Mouse (Mus musculus) adrenal gland, postnatal 36 days (tissue): ENCODE data around the gene Clk1. TPM values are rescaled to one million over a fixed set of nuclear protein-coding genes. Genes with fewer than 3 reads are reported as not detected.

Experiments
- DNase-seq, 2 experiments: peaks; one replicate each; pipeline ENCODE4 v3.0.0; 2021; ENCODE audit warnings: mixed read lengths in 1 of 2
- long read RNA-seq, 2 experiments: library from polyadenylated mRNA; stranded (forward); transcript quantifications; one replicate each; pipeline ENCODE4 v2.0.0; 2021; ENCODE audit warnings: borderline sequencing depth in 2 of 2
- total RNA-seq, 2 experiments: library from RNA; stranded (reverse); gene quantifications; 2 replicates each; pipeline ENCODE4 v1.2.3; 2021

Clk1 gene
- 100 to 1,000 TPM; 168 to 179 TPM for total RNA-seq
- long read RNA-seq, experiment 1, full-length matches to known transcripts: 28 of 36 reads
- long read RNA-seq, experiment 1, partial matches to known transcripts: 2 of 36 reads
- long read RNA-seq, experiment 1, other reads (novel, unspliced or antisense): 6 of 36 reads
- long read RNA-seq, experiment 2, full-length matches to known transcripts: 7 of 8 reads
- long read RNA-seq, experiment 2, partial matches to known transcripts: 1 of 8 reads
- long read RNA-seq, experiment 2, other reads (novel, unspliced or antisense): 0 of 8 reads

DNA sequence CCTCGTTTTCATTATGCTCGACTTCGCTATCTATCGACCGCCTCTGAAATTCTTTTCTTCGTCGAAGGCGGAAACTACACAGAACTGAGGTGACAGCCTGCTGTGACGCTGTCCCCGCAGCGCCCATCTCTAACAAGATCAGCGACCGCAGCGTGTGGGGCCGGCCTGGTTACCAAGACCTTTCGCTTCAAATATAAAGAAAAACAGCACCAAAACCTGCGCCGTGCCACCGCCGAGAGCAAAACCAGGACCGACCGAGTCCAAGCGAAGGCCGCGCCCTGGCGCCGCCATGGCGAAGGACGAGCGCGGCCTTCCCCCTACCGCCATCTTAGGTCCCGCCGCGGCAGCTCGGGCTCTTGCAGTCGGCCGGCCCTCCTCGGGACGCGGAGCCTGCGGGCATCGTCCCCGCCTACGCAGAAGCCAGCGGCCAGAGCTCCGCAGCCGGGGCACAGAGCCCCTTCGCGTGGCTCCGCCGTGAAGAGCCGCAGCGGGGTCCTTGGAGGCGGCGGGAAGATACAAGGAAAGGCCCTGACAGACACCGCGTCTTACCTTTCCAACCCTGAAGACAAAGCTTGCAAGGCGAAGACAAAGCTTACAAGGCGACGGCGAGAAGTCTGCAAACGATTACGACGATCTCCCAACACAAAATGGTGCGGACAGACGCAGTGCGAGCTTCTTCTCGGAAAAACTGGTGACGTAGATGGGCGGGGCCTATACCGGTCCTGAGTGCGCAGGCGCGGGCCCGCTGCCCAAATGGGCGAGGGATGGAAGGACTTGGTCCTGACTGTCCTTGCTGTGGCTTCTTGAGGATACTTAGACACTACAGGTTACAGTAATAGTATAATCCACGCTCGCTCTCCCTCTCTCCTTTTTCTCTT is at the start of gene Clk1:
Gene Clk1, minus strand, starts transcription at position 696 of the 878 bp plus-strand sequence.
- DNase-seq: peak; percentile 97 to 98

DNA sequence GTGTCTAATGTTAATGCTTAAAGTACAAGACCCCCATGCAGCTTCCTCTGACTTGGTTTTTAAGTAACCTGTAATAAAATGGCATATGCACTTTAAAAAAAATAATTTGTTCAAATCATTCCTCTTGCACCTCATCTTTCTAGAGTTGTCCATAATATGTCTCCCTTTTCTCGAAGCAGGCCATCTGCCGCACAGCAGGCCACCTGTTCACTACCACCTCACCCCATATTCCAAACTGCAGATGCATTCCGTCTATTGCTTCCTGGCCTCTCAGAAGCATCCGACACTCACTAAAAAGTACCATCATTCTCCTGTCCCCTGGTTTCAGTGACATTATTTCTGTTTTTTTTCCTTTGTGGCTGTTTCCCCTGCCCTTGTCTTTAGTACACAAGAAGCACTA is 41.7 kb upstream of the Clk1 start:
- no peak for DNase-seq

DNA sequence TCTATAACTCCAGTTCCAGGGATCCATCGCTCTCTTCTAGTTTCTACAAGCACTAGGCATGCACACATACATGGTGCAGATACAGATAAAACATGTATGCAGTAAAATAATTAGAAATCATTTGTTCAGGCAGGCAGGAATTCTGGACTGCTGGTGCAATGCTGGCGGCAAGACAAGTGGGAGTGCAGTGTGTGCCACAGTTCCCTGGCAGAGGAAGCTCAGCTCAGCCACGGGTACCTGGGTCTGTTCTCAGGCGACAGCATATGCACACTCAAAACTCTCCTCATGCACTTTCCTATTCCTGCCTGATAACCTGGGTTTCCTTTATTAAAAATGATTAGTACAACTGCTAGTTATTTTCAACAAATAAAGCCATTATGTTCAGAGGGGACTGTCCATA is 41.2 kb upstream of the Clk1 start:
- DNase-seq: no peak

DNA sequence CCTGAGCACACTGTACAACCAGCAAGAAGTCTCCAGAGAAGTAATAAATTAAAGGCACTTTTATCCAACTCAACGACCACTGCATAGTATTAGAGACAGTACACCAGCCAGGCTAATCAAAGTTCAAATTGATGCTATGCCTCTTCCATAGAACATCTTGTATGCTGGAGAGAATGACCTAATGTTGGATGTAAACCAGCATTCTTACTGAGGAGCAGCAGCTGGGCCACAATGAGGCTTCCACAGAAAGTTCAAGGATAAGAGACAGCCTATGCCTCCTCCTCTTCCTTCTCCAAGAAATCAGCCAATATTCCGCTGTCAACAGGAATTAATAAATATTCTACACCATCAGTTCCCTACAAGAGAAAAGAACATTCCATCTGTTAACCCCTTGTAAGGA is 40.1 kb upstream of the Clk1 start:
- DNase-seq: no peak

DNA sequence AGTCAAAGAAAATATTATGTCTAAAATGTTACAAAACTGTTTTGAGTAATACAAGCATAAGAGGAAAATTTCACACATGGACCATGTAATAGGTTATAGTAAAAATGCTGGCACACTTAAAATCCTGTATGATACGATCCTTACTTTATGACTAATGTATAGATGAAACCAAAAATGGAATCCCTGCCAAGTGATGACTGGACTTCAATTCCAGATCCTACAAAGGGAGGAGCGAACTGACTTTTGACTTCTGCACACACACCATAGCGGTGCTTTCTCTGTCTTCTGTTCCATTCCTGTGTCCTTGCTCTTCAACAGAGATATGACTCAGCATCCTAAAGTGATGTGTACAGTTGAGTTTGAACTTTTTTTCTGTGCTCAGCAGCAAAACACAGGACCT is 36.7 kb upstream of the Clk1 start:
- DNase-seq: peak in 1 of 2 experiments; percentile 20

DNA sequence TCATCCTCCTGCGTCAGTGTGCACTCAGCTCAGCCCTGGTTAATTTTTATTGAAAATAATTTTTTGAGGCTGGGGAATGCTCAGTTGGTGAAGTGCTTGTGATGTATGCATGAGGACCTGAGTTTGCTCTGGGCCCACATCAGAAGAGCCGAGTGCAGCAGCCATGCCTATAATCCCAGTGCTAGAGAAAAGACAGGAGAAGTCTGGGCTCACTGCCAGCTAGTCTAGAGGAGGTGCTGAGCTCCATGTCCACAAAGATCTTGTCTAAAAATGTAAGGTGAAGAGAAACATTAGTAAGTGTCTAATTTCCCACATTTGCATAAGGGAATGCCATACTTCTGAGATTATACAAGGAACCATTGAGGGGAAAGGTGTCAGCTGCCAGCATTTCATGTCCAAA is 35.0 kb upstream of the Clk1 start:
- peak in 1 of 2 experiments; percentile 34 for DNase-seq

DNA sequence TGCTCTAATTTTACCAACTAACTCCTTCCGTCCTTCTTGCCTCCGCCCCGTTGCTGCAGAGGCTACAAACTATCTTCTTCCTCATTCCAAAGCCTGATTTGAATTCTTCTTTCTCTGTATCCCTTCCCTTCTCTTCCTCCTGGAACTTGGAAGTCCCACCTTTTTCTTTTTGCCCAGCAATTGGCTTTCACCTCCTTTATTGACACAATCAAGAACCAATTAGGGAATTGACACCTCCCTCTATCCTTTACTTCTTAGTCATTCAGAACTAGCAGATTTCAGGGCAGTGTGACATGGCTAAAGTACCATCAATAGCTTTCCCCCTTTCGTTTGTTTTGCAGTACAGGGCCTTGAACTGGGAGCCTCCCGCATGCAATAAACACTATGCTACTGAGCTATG is 34.3 kb upstream of the Clk1 start:
- no peak for DNase-seq

DNA sequence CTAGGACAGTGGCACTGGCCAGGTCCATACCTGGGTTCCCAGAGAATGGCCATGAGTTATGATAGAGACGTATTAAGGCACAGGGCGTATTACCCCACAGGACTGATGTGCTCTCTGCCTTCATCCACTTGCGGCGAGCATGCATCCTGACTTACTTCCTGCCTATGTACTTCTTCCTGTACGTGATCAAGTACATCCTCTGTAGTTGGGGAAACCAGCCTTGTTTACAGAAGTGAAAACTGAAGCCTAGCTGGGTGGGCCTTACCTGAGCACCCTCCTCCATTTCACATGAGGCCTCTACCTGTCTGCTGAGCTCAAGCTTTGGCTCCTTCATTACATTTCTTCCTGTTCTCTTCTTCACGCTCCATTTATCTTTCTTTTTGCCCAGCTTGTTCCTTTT is 30.4 kb upstream of the Clk1 start:
- no peak for DNase-seq

DNA sequence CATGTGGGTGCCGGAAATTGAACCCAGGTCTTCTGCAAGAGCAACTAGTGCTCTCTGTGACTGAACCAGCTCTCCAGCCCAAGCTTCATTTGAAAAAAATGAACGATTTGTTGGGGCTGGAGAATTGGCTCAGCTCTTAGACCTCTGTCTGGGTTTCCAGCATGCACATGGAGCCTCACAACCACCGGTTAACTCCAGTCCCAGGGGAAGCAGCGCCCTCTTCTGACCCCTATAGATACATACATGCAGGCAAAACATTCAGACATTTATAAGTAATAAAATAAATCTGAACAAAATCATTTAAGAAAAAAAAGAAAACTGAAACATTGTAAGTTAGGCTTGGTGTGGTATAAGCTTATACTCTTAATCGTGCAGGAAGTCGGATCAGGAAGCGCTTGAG is 24.5 kb upstream of the Clk1 start:
- no peak for DNase-seq

DNA sequence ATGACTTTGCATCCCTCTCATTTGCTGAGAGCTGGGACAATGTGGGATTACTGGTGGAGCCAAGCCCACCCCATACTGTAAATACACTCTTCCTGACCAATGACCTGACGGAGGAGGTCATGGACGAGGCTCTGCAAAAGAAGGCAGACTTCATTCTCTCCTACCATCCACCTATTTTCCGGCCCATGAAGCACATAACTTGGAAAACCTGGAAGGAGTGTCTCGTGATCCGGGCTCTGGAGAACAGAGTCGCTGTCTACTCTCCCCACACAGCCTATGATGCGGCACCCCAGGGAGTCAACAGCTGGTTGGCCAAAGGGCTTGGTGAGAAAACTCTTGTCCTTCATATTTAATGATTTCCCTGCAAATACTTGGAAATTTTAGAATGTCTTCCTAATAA is 23.9 kb upstream of the Clk1 start:
- DNase-seq: no peak

DNA sequence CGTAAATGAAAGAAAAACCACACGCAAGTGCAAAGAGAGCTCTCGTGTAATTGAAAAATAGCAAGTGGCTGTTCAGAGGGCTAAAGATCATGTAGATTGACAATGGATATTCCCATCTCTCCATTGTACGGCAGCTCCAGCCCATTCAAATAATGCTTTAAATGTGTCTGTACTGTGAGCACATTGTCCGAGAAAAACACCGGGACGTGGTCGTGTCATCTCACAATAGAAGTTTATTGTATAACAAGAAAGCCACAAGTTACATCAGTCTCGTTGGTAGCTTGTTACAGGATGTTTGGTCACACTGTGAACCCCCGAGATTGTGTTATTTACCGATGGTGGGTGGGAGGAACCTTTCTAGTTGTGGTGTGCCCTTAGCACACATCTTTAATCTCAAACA is 22.0 kb upstream of the Clk1 start:
- DNase-seq: no peak

DNA sequence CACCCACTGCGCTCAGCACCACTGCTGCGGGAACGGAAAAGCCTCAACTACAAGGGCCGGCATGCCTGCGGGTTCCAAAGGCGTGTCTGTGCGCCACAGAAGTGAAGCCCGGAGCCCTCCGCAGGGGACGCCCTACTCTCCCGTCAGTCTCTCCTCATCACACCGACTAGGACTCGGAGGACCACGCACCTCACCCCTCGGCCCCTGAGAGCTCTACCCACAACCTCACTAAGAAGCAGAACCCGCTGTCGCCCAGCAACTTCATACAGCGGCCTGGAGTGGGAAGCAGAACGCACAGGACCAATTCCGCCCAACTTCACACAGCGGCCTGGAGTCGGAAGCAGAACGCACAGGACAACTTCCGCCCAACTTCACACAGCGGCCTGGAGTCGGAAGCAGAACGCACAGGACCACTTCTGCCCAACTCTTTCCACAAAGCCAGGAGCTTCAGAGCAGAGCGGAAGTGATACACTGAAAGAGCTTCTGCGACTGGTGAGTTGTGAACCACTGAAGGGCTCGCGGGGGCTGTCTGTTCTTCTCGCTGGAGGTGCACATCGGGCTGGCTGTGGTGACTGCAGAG is 21.4 kb upstream of the Clk1 start, which contains the start of the genes Nif3l1 and Ppil3:
Gene Nif3l1, plus strand, starts transcription at position 9 of the 580 bp plus-strand sequence.
Gene Ppil3, minus strand, starts transcription at position 344 of the 580 bp plus-strand sequence.
- peak; percentile 84 to 85 for DNase-seq

DNA sequence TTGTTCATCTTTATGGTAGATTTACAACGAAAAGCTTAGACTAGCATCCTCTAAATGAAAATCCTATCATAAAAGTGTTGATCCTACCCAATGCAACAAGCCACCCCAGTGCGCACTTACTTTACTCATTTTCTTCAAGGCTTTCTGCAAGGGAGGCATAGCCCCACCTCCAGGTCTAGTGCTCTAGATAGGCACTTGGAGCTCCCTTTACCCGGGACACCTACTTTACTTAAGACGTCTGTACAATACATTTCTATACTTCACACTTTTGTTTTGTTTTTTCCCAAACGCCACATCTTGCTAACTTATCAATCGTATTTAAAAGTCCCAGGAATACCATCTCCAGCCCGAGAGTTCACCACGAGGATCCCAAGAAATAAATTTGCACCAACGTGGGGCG is 20.8 kb upstream of the Clk1 start:
- no peak for DNase-seq

DNA sequence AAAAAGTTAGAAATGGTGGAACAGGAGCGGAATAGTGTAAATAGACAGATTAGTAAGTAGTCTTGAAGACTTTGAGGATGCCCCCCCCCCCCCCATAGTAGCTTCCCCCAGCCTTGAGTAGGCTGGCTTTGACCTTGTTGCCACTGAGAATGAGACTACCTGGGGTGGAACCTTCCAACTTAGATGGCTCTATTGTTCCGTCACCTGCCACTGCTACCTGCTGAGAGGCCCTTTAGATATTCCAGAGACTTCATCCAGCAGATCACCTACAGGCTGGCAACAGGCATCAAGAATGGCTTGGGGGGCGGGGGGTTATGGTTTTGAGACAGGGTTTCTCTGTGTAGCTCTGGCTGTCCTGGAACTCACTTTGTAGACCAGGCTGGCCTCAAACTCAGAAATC is 685 bp upstream of the Clk1 start:
- DNase-seq: no peak

DNA sequence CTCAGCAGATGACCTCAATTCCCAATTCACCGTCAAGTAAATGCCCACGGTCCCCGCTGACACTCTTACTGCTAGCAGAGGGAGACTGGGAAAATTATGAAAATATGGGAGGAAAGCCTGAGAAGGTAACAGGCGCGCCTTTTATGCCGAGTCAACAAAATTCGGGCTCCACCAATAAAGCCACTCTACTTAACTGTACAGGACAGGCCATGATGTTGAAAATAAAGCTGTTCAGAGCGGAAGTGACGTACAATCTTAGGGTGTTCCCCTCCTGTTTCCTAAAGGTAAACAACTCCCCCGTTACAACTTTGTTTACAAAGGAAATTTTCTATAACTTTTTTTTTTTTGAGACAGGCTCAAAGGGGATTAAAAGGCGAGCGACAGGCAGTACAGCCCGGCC is 987 bp downstream of the Clk1 start:
- peak in 1 of 2 experiments; percentile 31 for DNase-seq

DNA sequence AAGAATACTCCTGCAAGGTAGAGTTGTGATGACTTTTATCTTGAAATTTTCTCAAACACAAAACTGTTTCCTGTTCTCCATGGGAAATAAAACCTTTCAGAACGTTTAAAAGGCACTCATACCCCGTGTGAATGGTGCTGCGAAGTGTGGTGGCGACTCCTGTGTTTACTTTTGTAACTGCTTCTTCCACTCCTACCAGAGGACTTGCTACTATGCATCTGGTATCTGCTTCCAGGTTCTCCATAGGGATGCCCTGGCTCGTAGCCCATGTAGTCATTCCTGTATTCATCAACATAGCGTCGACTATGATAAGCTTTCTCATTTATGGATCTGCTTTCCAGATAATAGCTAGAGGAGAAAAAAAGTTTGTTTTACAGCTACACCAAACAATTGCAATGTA is 2.9 kb downstream of the Clk1 start:
- DNase-seq: peak in 1 of 2 experiments; percentile 25

DNA sequence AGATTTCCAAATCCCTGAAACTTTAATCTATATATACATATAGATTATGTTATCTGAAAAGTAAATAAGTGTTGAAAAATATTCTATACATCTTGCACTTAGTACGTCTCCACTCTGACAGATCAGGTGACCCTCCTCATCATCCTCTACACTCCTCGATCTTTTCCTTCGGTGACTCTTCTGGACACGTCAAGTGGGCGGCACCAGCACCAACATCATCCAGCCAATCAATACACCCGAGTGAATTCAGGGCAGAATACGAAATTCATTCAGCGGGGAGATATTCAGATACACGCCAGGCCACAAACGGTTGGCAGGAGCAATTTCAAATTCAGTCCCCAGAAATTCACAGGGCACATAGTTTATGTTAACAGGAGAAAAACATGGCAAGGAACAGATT is 3.8 kb downstream of the Clk1 start:
- no peak for DNase-seq

DNA sequence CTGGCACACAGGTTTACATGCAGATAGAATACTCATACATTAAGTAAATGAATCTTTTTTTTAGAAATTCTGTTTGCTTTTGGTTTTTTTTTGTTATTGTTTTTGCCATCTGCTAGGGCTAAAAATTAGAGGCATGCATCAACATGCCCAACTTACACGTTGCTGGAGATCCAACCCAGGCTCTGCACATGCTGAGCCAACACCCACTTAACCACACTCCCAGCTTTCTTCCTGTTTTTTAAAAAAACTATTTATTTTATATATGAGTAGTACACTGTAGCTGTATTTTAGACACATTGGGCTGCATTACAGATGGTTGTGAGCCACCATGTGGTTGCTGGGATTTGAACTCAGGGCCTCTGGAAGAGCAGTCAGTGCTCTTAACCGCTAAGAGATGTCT is 7.8 kb downstream of the Clk1 start:
- DNase-seq: no peak

DNA sequence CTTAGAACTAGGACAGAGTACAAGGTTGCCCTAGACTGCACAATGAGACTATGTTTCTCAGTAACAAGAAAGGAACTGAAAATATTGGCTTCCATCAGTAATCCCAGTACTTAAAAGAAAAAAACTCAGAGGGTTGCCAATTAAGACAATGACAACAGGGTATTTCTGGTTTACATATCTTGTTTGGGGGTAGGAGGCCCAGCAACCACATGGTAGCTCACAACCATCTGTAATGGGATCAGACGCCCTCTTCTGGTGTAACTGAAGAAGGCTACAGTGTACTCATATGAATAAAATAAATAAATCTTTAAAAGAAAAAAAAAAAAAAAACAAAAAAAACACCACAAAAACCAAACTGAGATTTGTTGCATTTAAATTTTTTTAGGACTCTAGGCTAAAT is 8.4 kb downstream of the Clk1 start:
- DNase-seq: no peak

DNA sequence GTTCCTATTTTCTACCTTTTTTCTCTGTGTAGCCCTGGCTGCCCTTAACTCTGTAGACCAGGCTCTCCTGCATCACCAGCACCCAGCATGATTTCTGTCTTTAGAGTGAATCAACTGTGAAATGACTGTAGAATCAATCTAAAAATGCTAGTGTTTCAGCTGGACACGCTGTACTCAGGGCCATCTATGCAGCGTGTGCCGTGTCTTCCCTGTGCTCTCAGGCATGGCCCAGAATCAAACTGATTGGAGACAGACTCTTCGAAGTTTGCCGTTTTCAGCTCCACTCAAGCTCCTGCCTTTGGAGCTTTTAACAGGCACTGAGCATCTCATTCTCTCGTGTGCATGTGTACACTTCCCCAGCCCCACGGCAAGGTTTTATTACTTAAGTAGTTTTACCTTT is 13.1 kb downstream of the Clk1 start:
- DNase-seq: no peak

DNA sequence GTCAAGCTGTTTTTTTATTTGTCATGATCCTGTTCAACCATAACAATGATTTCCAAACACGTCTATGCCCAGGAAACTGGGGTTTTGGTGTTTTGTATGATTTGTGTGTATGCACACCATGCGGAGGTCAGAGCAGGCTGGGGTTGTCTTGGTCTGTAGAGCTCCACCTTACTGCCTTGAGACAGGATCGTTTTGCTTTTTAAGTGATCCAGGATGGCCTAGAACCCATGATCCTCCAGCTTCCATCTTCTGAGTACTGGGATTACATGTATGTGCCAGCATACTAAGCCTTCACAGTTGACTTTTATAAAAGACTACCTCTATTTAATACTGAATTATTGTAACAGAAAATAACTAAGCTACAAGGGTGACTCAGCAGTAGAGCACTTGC is 13.7 kb downstream of the Clk1 start:
- DNase-seq: no peak

DNA sequence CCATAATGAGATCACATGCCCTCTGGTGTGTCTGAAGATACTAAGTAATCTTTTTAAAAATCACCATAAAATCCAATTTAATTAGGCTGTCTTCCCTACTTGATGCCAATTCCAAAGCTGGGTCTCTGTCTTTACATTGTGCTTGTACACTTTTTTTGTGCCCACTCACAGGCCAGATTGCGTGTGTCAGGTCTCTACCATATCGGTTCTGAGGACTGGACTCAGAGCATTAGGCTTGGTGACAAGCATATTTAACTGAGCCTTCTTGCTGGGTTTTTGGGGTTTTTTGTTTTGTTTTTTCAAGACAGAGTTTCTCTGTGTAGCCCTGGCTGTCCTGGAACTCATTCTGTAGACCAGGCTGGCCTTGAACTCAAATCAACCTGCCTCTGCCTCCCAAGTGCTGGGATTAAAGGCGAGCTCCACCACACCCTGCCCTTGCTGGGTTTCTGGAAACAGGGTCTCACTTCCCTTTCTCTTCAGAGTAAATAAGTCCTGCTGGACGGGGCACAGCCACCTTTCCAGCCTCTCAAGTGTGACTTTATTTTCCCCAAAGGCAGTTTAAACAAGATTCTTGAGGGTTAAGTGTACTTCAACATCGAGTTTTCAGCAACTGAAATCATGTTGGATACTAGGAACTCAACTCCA is 14.2 kb downstream of the Clk1 start:
- no peak for DNase-seq

DNA sequence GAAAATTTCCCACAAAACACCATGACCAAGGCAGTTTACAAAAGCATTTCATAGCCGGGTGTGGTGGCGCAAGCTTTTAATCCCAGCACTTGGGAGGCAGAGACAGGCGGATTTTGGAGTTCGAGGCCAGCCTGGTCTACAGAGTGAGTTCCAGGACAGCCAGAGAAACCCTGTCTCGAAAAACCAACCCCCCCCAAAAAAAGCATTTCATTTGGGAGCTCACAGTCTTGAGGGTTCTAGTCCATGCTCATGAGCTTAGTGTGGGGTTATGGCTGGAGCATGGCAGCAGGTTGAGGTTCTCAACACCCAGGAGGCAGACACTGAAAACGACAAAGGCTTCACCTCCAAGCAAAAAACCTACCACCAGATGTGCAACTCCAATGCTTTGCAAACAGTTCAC is 15.7 kb downstream of the Clk1 start:
- DNase-seq: no peak
